Mouse (Mus musculus) stomach, postnatal 0 days (tissue): Measurements from ENCODE around the gene Srpr.

Source experiments
- CTCF ChIP-seq: IDR thresholded peaks from 2 replicates; pipeline ENCODE4 v1.5.1; 2016; ENCODE audit warnings: antibody characterized with exemption, low read depth, mild to moderate bottlenecking, moderate library complexity
- EP300 ChIP-seq: optimal IDR thresholded peaks from 2 replicates; pipeline ENCODE3; 2016; ENCODE audit warnings: antibody characterized with exemption

GRCm38 (mm10) chr9:35203536-35203935 is 3.6 kb downstream of the Srpr start:
- TF ChIP-seq CTCF = no peak
- TF ChIP-seq EP300 = no peak
